8 mouse cellular contexts compared by ENCODE assay signal in the genomic region with DNA sequence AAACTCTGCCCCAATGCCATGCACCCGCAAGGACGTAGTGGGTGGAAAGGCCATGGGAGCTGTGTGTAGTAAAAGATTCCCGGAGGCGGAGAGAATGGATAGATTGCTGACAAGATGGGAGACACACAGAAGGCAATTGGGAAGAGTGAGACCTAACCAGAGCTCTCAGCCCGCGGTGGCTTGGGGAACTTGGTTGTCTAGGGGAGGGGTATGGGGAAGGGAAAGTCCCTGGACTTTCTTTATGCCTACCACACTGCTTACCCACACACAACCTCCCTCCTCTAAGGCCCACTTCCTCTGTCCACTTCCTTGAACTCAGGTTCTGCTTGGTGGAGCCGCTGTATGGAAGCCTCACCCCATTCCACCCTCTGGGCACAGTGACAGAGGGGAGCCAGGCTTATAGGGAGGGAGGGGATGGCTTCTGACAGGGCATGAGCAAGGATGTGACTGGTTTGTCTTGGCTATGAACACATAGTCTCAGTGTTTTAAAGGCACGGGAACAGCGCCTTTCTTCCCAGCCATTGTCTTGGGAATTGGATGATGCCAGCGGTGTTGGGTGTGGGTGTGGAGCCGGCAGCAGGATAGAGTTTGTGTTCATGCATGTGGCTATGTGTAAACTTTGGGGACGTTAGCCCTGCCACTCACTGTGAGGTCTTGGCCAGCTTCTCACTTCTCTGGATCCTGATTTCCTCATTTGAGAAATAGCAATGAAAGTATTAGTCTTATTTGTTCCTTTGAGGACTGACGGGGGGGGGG. TPM values are rescaled to one million over a fixed set of nuclear protein-coding genes. Genes with fewer than 3 reads are reported as not detected.
A peak's percentile ranks its signal among the peaks of the same experiment; 100 is the strongest.
DNase-seq lines count a peak whose midpoint lies in the region; ATAC-seq lines count a peak whose summit lies in the region.

No protein-coding gene starts in this region.

- peaks cover 12% of the 10 kb centered on the region for H3K4me1 ChIP-seq in midbrain, embryonic 16.5 days (ENCODE audit: control insufficient read depth, insufficient read depth, low read length)

- H3K4me2 ChIP-seq in midbrain, embryonic 16.5 days (ENCODE audit: low read length), result peak overlapping the region; percentile 80

- no peak overlapping the region for H3K4me3 ChIP-seq in midbrain, embryonic 16.5 days (ENCODE audit: low read depth, low read length)

- DNase-seq in cerebellum, adult 9-10 months, result peak; percentile 61
- no peak for DNase-seq in cerebellum, postnatal 14 days
- DNase-seq in CD4-positive, CD25-positive, alpha-beta regulatory T cell, adult 2 months (ENCODE audit: low read depth, low spot score), result peak; percentile 79
- peak; percentile 53 to 76 for DNase-seq in heart, adult 9 months (ENCODE audit: low spot score in 2 of 2)
- peak; percentile 39 for DNase-seq in liver
- DNase-seq in ovary, postnatal 10 days (ENCODE audit: low spot score), result no peak
- DNase-seq in cerebellum, postnatal 36 days, result no peak

- no peak for ATAC-seq in midbrain, embryonic 16.5 days

- no peaks in the 10 kb centered on the region for H3K27me3 ChIP-seq in midbrain, embryonic 16.5 days (ENCODE audit: control insufficient read depth, insufficient read depth, low read depth, low read length)

- H3K27ac ChIP-seq in midbrain, embryonic 16.5 days (ENCODE audit: low read length), result no peak overlapping the region

- H3K36me3 ChIP-seq in midbrain, embryonic 16.5 days (ENCODE audit: control insufficient read depth, insufficient read depth, low read length), result no peaks in the 10 kb centered on the region

- WGBS in midbrain, embryonic 16.5 days, result 60% methylated on average over 12 of the region's 13 CpGs

- no peaks in the 10 kb centered on the region for H3K9me3 ChIP-seq in midbrain, embryonic 16.5 days (replicated peaks; ENCODE audit: control insufficient read depth, low read length, poor library complexity, severe bottlenecking)

- peak overlapping the region; percentile 69; the same call in 1 of the 2 replicates for H3K9ac ChIP-seq in midbrain, embryonic 16.5 days (ENCODE audit: low read depth, low read length)

RNA-seq across cellular contexts. Expression of a gene that starts 15.0 kb away (rescaled TPM):
- polyA plus RNA-seq in midbrain, embryonic 16.5 days (2015; fragmentation: Nextera tagmentation; extraction: Ambion mirVana), result 27.2 and 34.9 TPM in 2 replicates

RNA-seq across cellular contexts. Expression of a gene that starts 17.1 kb away (rescaled TPM):
- 0.21 TPM in 1 of 2 replicates, not detected in the other for polyA plus RNA-seq in midbrain, embryonic 16.5 days (2015; fragmentation: Nextera tagmentation; extraction: Ambion mirVana)

RNA-seq across cellular contexts. Expression of a gene that starts 56.9 kb away (rescaled TPM):
- polyA plus RNA-seq in midbrain, embryonic 16.5 days (2015; fragmentation: Nextera tagmentation; extraction: Ambion mirVana), result 9.8 and 15.2 TPM in 2 replicates

Comparison
In these comparisons a context has a peak if more than half of its experiments do, and no peak if none do; other contexts are left out.
1. DNase-seq: peak in cerebellum, adult 9-10 months (single experiment), CD4-positive, CD25-positive, alpha-beta regulatory T cell, adult 2 months (single experiment), heart, adult 9 months (2 of 2) and liver (single experiment); none in cerebellum, postnatal 14 days (0 of 2), ovary, postnatal 10 days (single experiment) and cerebellum, postnatal 36 days (0 of 2).